Mouse (Mus musculus) embryonic stem cell, embryonic (primary cell): ENCODE measurements around the gene Cd99l2.

Experiments used
- CTCF ChIA-PET, 4 experiments: fragments of 300-600 bp in 2 of 4; fragments of 350-600 bp in 2 of 4; sonication (Branson Sonifier 250); formaldehyde crosslinking; loops; one replicate each; lab custom pipeline; 2022; ENCODE audit warnings: inconsistent platforms in 2 of 4; lab: Charles Lee
- POLR2A ChIA-PET, 4 experiments: fragments of 300-600 bp in 2 of 4; fragments of 350-600 bp in 2 of 4; sonication (Branson Sonifier 250); formaldehyde crosslinking; loops; one replicate each; lab custom pipeline; 2022; ENCODE audit warnings: antibody characterized with exemption in 4 of 4, inconsistent platforms in 1 of 4; lab: Charles Lee

The Cd99l2 gene

GRCm38 (mm10) chrX:71412776-71413175, 79.9 kb downstream of the Cd99l2 start:
- ChIA-PET POLR2A (interaction anchor here in 1 of 4 experiments (0.6 kb wide), 1 partner anchor 934 kb away, joined by 3 read pairs; no protein-coding TSS in a partner anchor), CTCF (no interaction called here)

- ChIA-PET CTCF (no interaction called here), POLR2A (no interaction called here)
Measured at GRCm38 (mm10) chrX:71408386-71408785, 84.3 kb downstream of the Cd99l2 start.

- ChIA-PET CTCF (interaction anchor here in 2 of 4 experiments (0.6 to 0.8 kb wide), 2 partner anchors 217 to 1502 kb away, joined by 4 read pairs; no protein-coding TSS in a partner anchor), POLR2A (no interaction called here)
Measured at GRCm38 (mm10) chrX:71406290-71406689, 86.4 kb downstream of the Cd99l2 start.

- CTCF ChIA-PET: interaction anchor here in 1 of 4 experiments (1.1 kb wide), 1 partner anchor 29 kb away, joined by 3 read pairs; no protein-coding TSS in a partner anchor
Measured at GRCm38 (mm10) chrX:71396326-71396725, 96.3 kb downstream of the Cd99l2 start.

GRCm38 (mm10) chrX:71381571-71381970, 111.1 kb downstream of the Cd99l2 start:
- ChIA-PET CTCF (no interaction called here), POLR2A (no interaction called here)

More at GRCm38 (mm10) chrX:71396326-71396725, 96.3 kb downstream of the Cd99l2 start:
- POLR2A ChIA-PET: no interaction called here

GRCm38 (mm10) chrX:71378435-71378834, 114.2 kb downstream of the Cd99l2 start:
- CTCF ChIA-PET: no interaction called here

GRCm38 (mm10) chrX:71376781-71377180, 115.9 kb downstream of the Cd99l2 start:
- ChIA-PET CTCF (no interaction called here), POLR2A (no interaction called here)

More at GRCm38 (mm10) chrX:71378435-71378834, 114.2 kb downstream of the Cd99l2 start:
- POLR2A ChIA-PET: no interaction called here
